ENCODE assay signal across 15 mouse cellular contexts in the genomic region with DNA sequence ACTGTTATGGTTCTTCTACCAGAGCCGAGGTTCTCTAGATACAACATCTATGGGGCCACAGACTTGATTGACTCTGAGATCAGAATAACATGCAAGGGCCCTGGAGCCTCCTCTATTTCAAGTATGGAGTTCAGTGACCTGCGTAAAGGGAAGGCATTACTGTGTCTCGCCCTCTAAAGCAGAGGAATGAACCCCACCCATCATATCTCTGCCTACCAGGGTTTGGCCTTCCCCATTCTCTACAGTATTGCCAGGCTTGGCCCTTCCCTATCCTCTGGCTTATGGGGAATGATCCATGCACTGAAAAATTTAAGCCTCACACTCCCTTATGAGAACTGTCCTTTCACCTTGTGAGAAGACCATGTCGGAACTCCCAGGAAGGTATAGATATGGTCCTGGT.
"Had no signal": no experiment of that assay in that cellular context is flagged by ENCODE, and none has a peak within 500 bp of the region (broad histone marks: within the 10 kb centered on the region; RNA-seq: fewer than 3 reads in every experiment).

No protein-coding gene starts in this region.

- H3K4me2 ChIP-seq: intestine, embryonic 15.5 days; lung, embryonic 14.5 days; midbrain, embryonic 12.5 days; neural tube, embryonic 13.5 days had no signal

- H3K4me1 ChIP-seq: intestine, embryonic 15.5 days; midbrain, embryonic 12.5 days had no signal

- DNase-seq: kidney, adult 18-20 months; kidney, postnatal 10 days; lung, embryonic 14.5 days; lung, postnatal 10 days; right cerebral cortex, postnatal 14 days; thymus, adult 18-20 months; thymus, postnatal 14 days had no signal

- H3K27ac ChIP-seq: intestine, embryonic 15.5 days; left cerebral cortex, adult 2 months; limb, embryonic 10.5 days; macrophage; midbrain, embryonic 12.5 days; neural tube, embryonic 13.5 days; stomach, postnatal 0 days had no signal

- H3K36me3 ChIP-seq: intestine, embryonic 15.5 days; midbrain, embryonic 12.5 days; neural tube, embryonic 13.5 days had no signal

- H3K9ac ChIP-seq: intestine, embryonic 15.5 days; lung, embryonic 14.5 days; midbrain, embryonic 12.5 days; neural tube, embryonic 13.5 days had no signal

- ATAC-seq: intestine, embryonic 15.5 days; midbrain, embryonic 16.5 days had no signal

- H3K9me3 ChIP-seq: intestine, embryonic 15.5 days; limb, embryonic 10.5 days; midbrain, embryonic 12.5 days; neural tube, embryonic 13.5 days had no signal

- H3K27me3 ChIP-seq: intestine, embryonic 15.5 days; midbrain, embryonic 12.5 days; neural tube, embryonic 13.5 days had no signal

- H3K4me3 ChIP-seq: intestine, embryonic 15.5 days; left cerebral cortex, adult 2 months; limb, embryonic 10.5 days; midbrain, embryonic 12.5 days; neural tube, embryonic 13.5 days had no signal
